ENCODE assay signal across 15 mouse cellular contexts in genomic region chr16:90642671-90643070, GRCm38 (mm10).
"Had no signal": no experiment of that assay in that cellular context is flagged by ENCODE, and none has a peak within 500 bp of the region (broad histone marks: within the 10 kb centered on the region; RNA-seq: fewer than 3 reads in every experiment).

No protein-coding gene starts in this region.

- H3K9ac ChIP-seq: lung, embryonic 15.5 days; midbrain, embryonic 13.5 days; midbrain, embryonic 15.5 days; neural tube, embryonic 12.5 days had no signal

- H3K9me3 ChIP-seq: lung, embryonic 15.5 days; midbrain, embryonic 13.5 days; midbrain, embryonic 15.5 days; neural tube, embryonic 12.5 days had no signal

- DNase-seq: lung, adult 2 months; lung, postnatal 14 days; lung, postnatal 36 days; right cerebral cortex, postnatal 14 days; thymus, adult 18-20 months; thymus, postnatal 14 days; thymus, postnatal 36 days had no signal

- H3K4me3 ChIP-seq: lung, embryonic 15.5 days; megakaryocyte, embryonic 14.5 days; midbrain, embryonic 13.5 days; midbrain, embryonic 15.5 days; neural tube, embryonic 12.5 days had no signal

- H3K36me3 ChIP-seq: lung, embryonic 15.5 days; midbrain, embryonic 13.5 days; midbrain, embryonic 15.5 days; neural tube, embryonic 12.5 days had no signal

- H3K4me1 ChIP-seq: lung, embryonic 15.5 days; megakaryocyte, embryonic 14.5 days; midbrain, embryonic 13.5 days; midbrain, embryonic 15.5 days; neural tube, embryonic 12.5 days had no signal

- H3K4me2 ChIP-seq: lung, embryonic 15.5 days; midbrain, embryonic 11.5 days; midbrain, embryonic 13.5 days; midbrain, embryonic 15.5 days; neural tube, embryonic 12.5 days had no signal

- H3K27ac ChIP-seq: lung, embryonic 15.5 days; macrophage; midbrain, embryonic 13.5 days; midbrain, embryonic 15.5 days; neural tube, embryonic 12.5 days had no signal

- H3K27me3 ChIP-seq: lung, embryonic 15.5 days; megakaryocyte, embryonic 14.5 days; midbrain, embryonic 15.5 days; neural tube, embryonic 12.5 days had no signal

- ATAC-seq: lung, postnatal 0 days; midbrain, embryonic 13.5 days; midbrain, embryonic 15.5 days had no signal
